Mouse (Mus musculus) adrenal gland (tissue): Measurements from ENCODE around the gene Snx4.

Source experiments
- intact Hi-C: fragments of 180-260 bp; cut with DNase I; formaldehyde crosslinking; loops from one replicate; pipeline ENCODE4 v1.15.1; 2025

Snx4 gene

GRCm38 (mm10) chr16:33267616-33268253 is 16.5 kb downstream of the Snx4 start:
- intact Hi-C loops = no loop called here

GRCm38 (mm10) chr16:33271824-33272223 is 20.6 kb downstream of the Snx4 start:
- intact Hi-C loops = no loop called here

- intact Hi-C loops = no loop called here
Measured at GRCm38 (mm10) chr16:33283079-33283478, 31.8 kb downstream of the Snx4 start.

- intact Hi-C loops = no loop called here
Measured at GRCm38 (mm10) chr16:33288536-33288935, 37.3 kb downstream of the Snx4 start.

GRCm38 (mm10) chr16:33289981-33290380 is 38.7 kb downstream of the Snx4 start:
- intact Hi-C loops = no loop called here

GRCm38 (mm10) chr16:33292241-33292640 is 41.0 kb downstream of the Snx4 start:
- intact Hi-C loops = no loop called here

- intact Hi-C loops = no loop called here
Measured at GRCm38 (mm10) chr16:33294681-33295080, 43.4 kb downstream of the Snx4 start.

- intact Hi-C loops = no loop called here
Measured at GRCm38 (mm10) chr16:33295321-33295720, 44.1 kb downstream of the Snx4 start.

GRCm38 (mm10) chr16:33297493-33297892 is 46.3 kb downstream of the Snx4 start:
- intact Hi-C loops = no loop called here

GRCm38 (mm10) chr16:33306633-33307070 is 55.4 kb downstream of the Snx4 start:
- intact Hi-C loops = loop anchor here (10.0 kb wide), 2 partner anchors 428 to 498 kb away; no protein-coding TSS in a partner anchor

- intact Hi-C loops = loop anchor here (10.0 kb wide), 2 partner anchors 427 to 497 kb away; no protein-coding TSS in a partner anchor
Measured at GRCm38 (mm10) chr16:33307761-33308160, 56.5 kb downstream of the Snx4 start.

GRCm38 (mm10) chr16:33309066-33309465 is 57.8 kb downstream of the Snx4 start:
- intact Hi-C loops = loop anchor here (10.0 kb wide), 2 partner anchors 426 to 496 kb away; no protein-coding TSS in a partner anchor

GRCm38 (mm10) chr16:33315611-33316010 is 64.4 kb downstream of the Snx4 start:
- intact Hi-C loops = no loop called here

- intact Hi-C loops = no loop called here
Measured at GRCm38 (mm10) chr16:33317646-33318045, 66.4 kb downstream of the Snx4 start.

- intact Hi-C loops = no loop called here
Measured at GRCm38 (mm10) chr16:33318059-33318458, 66.8 kb downstream of the Snx4 start.

- intact Hi-C loops = no loop called here
Measured at GRCm38 (mm10) chr16:33325704-33326455, 74.6 kb downstream of the Snx4 start.

GRCm38 (mm10) chr16:33326589-33326988 is 75.3 kb downstream of the Snx4 start:
- intact Hi-C loops = no loop called here

- intact Hi-C loops = no loop called here
Measured at GRCm38 (mm10) chr16:33327101-33327500, 75.9 kb downstream of the Snx4 start.

- intact Hi-C loops = no loop called here
Measured at GRCm38 (mm10) chr16:33333015-33333414, 81.8 kb downstream of the Snx4 start.

- intact Hi-C loops = loop anchor here (5.0 kb wide), 1 partner anchor 45 kb away; the partner anchor contains the start of gene Zfp148
Measured at GRCm38 (mm10) chr16:33337177-33337576, 85.9 kb downstream of the Snx4 start.

- intact Hi-C loops = loop anchor here (5.0 kb wide), 1 partner anchor 45 kb away; the partner anchor contains the start of gene Zfp148
Measured at GRCm38 (mm10) chr16:33337681-33338080, 86.4 kb downstream of the Snx4 start.

- intact Hi-C loops = loop anchor here (5.0 kb wide), 1 partner anchor 44 kb away; the partner anchor contains the start of gene Zfp148
Measured at GRCm38 (mm10) chr16:33338492-33338891, 87.2 kb downstream of the Snx4 start.
